Mouse (Mus musculus) heart, adult 2 months (tissue): ENCODE measurements at regions not wholly inside any gene's neighbourhood (a gene's known extent, or its start where the extent isn't known, plus 50 kb on each side); places are given as distances from the start of the nearest gene placed in this dataset.

ENCODE experiments used
- CTCF ChIP-seq: fragments of 200-600 bp; IDR thresholded peaks from 2 replicates; pipeline ENCODE4 v1.8.1; 2022; ENCODE audit warnings: antibody characterized with exemption, mild to moderate bottlenecking, moderate library complexity
- EP300 ChIP-seq: fragments of 200-500 bp; IDR thresholded peaks from 2 replicates; pipeline ENCODE4 v1.6.1; 2011; ENCODE audit warnings: low read depth, low read length, control low read depth; ENCODE audit not compliant: insufficient read depth
- POLR2A ChIP-seq: fragments of 200-500 bp; IDR thresholded peaks from 2 replicates; pipeline ENCODE4 v1.6.1; 2011; ENCODE audit warnings: mild to moderate bottlenecking, low read depth, low read length, control low read depth; ENCODE audit not compliant: insufficient read depth

- TF ChIP-seq CTCF: no peak
- TF ChIP-seq POLR2A: no peak
- TF ChIP-seq EP300: no peak
Observed at GRCm38 (mm10) chr16:74671466-74671865, 259.8 kb upstream of the Robo2 start.
